Mouse (Mus musculus) naive thymus-derived CD4-positive, alpha-beta T cell, adult 2 months (primary cell): ENCODE measurements around the gene Cyp2a12.
"Not testable (repeated sequence)": the region's sequence is repeated elsewhere in the genome, so short reads cannot be mapped to it uniquely, and the experiment has no call there.

ENCODE experiments used
- DNase-seq: peaks from one replicate; pipeline ENCODE4 v3.0.0-alpha.2; 2011; ENCODE audit warnings: low read depth

The Cyp2a12 gene

DNA sequence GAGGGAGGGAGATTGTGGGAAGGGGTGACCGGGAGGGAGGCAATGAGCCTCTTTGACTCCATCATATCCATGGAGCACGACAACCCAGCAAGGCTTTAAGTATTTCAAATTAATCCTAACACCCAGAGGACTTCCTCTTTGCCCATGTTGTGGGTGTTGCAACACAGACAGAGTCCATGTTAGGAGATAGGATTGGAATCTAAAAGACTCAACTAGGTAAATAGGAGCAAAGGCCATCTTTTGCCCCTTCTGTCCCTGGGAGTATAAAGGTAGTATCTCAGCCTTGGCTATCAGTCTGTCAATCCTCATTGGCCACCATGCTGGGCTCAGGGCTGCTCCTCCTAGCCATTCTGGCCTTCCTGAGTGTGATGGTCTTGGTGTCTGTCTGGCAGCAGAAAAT is at the start of gene Cyp2a12:
Cyp2a12 (plus strand) TSS at position 293 of the 400 bp plus-strand sequence.
- no peak for DNase-seq

GRCm38 (mm10) chr7:26981464-26981863 is 47.4 kb upstream of the Cyp2a12 start:
- not testable (repeated sequence) for DNase-seq

DNA sequence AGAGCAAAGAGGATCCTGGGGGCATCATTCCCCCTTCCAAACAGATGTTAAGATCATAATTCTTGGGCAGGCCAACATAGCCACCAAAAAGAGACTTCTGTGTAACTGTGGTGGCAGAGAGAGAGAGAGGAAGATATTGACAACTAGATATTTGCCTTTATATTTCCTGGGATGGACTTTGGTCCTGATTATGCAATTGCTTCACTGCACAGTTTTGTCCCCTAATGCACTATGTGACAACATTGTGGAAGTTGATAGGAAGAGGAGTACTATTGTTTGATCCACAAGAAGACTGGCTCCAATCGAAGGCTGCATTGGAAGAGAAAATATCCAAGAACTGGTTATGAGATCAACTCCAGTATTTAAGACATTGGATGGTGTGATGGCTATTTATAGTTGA is 46.9 kb upstream of the Cyp2a12 start:
- DNase-seq: not testable (repeated sequence)

DNA sequence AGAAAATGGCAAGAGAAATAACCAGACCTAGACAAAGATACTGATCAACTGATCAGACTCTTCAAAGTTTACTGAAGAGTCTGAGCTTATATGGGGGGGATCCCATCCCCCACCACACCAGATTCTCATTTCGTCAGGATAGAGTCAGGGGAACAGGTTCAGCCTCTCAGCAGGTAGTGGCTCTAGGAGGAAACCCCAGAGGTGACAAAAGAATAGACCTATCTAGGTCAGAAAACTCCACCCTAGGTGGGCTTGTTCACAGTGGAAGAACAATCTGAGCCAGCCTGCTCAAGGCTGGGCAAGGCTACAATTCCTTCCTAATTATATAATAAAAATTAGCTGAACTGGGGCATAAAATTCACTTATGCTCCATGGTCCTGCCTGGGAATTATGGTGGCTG is 46.3 kb upstream of the Cyp2a12 start:
- DNase-seq: no peak

- not testable (repeated sequence) for DNase-seq
These were observed 45.7 kb upstream of the Cyp2a12 start for GRCm38 (mm10) chr7:26983151-26983550.

- DNase-seq: not testable (repeated sequence)
These were observed 2.3 kb upstream of the Cyp2a12 start for GRCm38 (mm10) chr7:27026581-27026980.

DNA sequence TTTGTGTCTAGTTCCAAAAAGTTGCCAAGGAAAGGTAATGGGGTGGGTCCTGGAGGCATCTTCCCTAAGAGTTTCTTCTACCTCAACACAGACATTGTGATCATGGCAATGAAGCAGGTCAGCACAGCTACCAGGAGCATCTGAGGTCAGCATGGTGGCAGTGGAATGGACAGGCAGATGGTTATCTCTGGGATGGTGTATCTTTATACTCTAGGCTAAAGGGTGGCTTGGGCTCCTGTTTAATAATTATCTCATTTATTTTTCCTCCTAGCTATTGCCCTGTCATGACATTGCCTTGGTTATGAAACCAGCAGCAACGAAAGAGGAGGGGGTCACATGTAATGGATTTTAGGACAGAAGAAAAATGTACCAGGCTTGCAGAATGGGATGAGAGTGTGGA is 20.0 kb downstream of the Cyp2a12 start:
- DNase-seq: not testable (repeated sequence)

- DNase-seq: not testable (repeated sequence)
These were observed 30.5 kb downstream of the Cyp2a12 start for GRCm38 (mm10) chr7:27059333-27059732.

DNA sequence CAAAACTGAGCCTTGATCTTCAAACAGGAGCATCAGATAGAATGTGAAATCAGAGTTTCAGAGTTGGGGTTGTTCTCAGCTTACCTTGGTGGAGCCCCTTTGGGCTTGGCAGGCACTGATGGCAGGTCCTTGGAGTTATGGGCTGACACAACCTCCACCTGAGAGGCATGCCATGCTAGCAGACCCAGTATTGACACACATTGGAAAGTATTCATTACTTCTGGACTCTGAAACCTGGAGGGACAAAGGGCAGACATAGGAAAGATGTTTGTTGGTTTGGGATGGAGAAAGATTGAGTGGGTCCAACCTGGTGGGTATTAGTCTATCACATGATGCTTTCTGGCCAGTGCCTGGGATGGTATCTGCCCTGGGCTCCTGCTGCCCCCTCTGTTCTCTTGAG is 31.0 kb downstream of the Cyp2a12 start:
- not testable (repeated sequence) for DNase-seq

GRCm38 (mm10) chr7:27078641-27079040 is 49.8 kb downstream of the Cyp2a12 start:
- no peak for DNase-seq

DNA sequence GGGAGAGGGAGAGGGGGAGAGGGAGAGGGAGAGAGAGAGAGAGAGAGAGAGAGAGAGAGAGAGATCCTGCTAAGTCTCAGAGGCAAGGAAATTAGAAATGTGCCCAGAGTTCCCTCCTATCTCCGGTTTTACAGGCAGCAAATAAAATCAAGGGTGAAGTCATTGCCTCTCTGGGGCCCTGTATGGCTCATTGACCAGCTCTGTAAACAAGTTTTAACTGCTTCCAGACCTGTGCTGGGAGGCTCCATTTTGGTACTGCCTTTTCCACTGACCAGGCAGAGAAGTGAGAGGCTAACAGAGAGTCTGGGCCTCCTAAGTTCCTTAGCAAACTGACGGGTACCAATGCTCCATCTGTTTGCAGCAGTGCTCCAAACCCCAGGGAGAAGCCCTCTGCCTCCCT is 52.7 kb downstream of the Cyp2a12 start:
- DNase-seq: no peak
